Mouse (Mus musculus) kidney, adult 2 months (tissue): ENCODE data around the gene Gm14124. TPM values are rescaled to one million over a fixed set of nuclear protein-coding genes. Genes with fewer than 3 reads are reported as not detected.
"Not testable (repeated sequence)": the region's sequence is repeated elsewhere in the genome, so short reads cannot be mapped to it uniquely, and the experiment has no call there.

Source experiments
- DNase-seq: peaks from one replicate; pipeline ENCODE4 v3.0.0; 2021
- H3K27ac ChIP-seq: fragments of 200-500 bp; 2 replicates; pipeline ENCODE4 v1.5.1; 2012; ENCODE audit warnings: low read depth, low read length, control low read depth, inconsistent platforms; ENCODE audit not compliant: insufficient read depth
- H3K27me3 ChIP-seq: fragments of 200-500 bp; replicated peaks from 2 replicates; pipeline ENCODE4 v1.6.1; 2012; ENCODE audit warnings: mild to moderate bottlenecking, moderate library complexity, low read length, inconsistent platforms; ENCODE audit not compliant: control insufficient read depth, insufficient read depth
- H3K36me3 ChIP-seq: fragments of 200-500 bp; 2 replicates; pipeline ENCODE4 v1.6.1; 2012; ENCODE audit warnings: mild to moderate bottlenecking, moderate library complexity, low read length, inconsistent platforms; ENCODE audit not compliant: control insufficient read depth, insufficient read depth
- H3K4me1 ChIP-seq: fragments of 200-500 bp; 2 replicates; pipeline ENCODE4 v1.6.1; 2011; ENCODE audit warnings: low read length; ENCODE audit not compliant: control insufficient read depth, insufficient read depth
- H3K4me3 ChIP-seq: fragments of 200-500 bp; 2 replicates; pipeline ENCODE4 v1.5.1; 2011; ENCODE audit warnings: mild to moderate bottlenecking, low read depth, low read length, control low read depth; ENCODE audit not compliant: insufficient read depth
- CTCF ChIP-seq: fragments of 200-500 bp; conservative IDR thresholded peaks from 2 replicates; pipeline ENCODE4 v1.5.1; 2011; ENCODE audit warnings: low read depth, mild to moderate bottlenecking, control low read depth, low read length, moderate library complexity, mixed read lengths; ENCODE audit not compliant: insufficient read depth, insufficient read length
- POLR2A ChIP-seq: fragments of 200-500 bp; IDR thresholded peaks from one replicate; pipeline ENCODE4 v1.6.1; 2011; ENCODE audit warnings: low read depth, low read length, control low read depth
- WGBS: fragments of 180-500 bp; shearing (Covaris S2); methylation state at CpG from one replicate; pipeline ENCODE4 v1.1.7; 2018; 5-methylcytosine and 5-hydroxymethylcytosine counted together
- polyA plus RNA-seq: library from polyadenylated mRNA; depleted of rRNA; stranded (reverse); fragments of >200 nt; gene quantifications from 2 replicates; pipeline ENCODE4 v1.2.3, GENCODE M21; 2012; rRNA removed

The Gm14124 gene
- polyA plus RNA-seq: not detected in 2 replicates

GRCm38 (mm10) chr2:150257291-150257690 is at the start of gene Gm14124:
Gene Gm14124 (plus strand): TSS chr2:150257517.
- not testable (repeated sequence) for DNase-seq, H3K4me3 ChIP-seq, H3K4me1 ChIP-seq, H3K36me3 ChIP-seq, H3K27ac ChIP-seq, H3K27me3 ChIP-seq
- WGBS: 83% methylated on average over 4 of the region's 4 CpGs

GRCm38 (mm10) chr2:150217600-150218362 is 39.5 kb upstream of the Gm14124 start, which contains the start of gene Zfp937:
Gene Zfp937 (plus strand): TSS chr2:150218073.
- H3K4me1 ChIP-seq, H3K36me3 ChIP-seq, H3K27me3 ChIP-seq, H3K27ac ChIP-seq: not testable (repeated sequence)
- peak; percentile 95 for DNase-seq
- peak within 1 kb of the TSS; percentile 64 for H3K4me3 ChIP-seq
- WGBS: 1% methylated on average over 15 of the region's 15 CpGs

- peak overlapping the region; percentile 64 for H3K4me3 ChIP-seq
- not testable (repeated sequence) for H3K27ac ChIP-seq, DNase-seq, H3K4me1 ChIP-seq, H3K36me3 ChIP-seq, H3K27me3 ChIP-seq
- WGBS: 15% methylated on average over 4 of the region's 4 CpGs
Observed at GRCm38 (mm10) chr2:150218363-150218725, 39.0 kb upstream of the Gm14124 start.

GRCm38 (mm10) chr2:150223263-150223662 is 34.1 kb upstream of the Gm14124 start:
- not testable (repeated sequence) for DNase-seq, H3K4me3 ChIP-seq, H3K27me3 ChIP-seq, H3K27ac ChIP-seq, H3K36me3 ChIP-seq, H3K4me1 ChIP-seq

- H3K4me1 ChIP-seq: no peaks in the 10 kb centered on the region
- no peak for TF ChIP-seq CTCF
- no peak for TF ChIP-seq POLR2A
- WGBS: 73% methylated on average over 2 of the region's 2 CpGs
- peaks cover 6% of the 10 kb centered on the region for H3K36me3 ChIP-seq
- H3K4me3 ChIP-seq: no peak overlapping the region
- H3K27ac ChIP-seq: no peak overlapping the region
- no peaks in the 10 kb centered on the region for H3K27me3 ChIP-seq
- peak; percentile 84 for DNase-seq
Observed at GRCm38 (mm10) chr2:150243211-150243610, 14.1 kb upstream of the Gm14124 start.

- 60% methylated on average over 2 of the region's 2 CpGs for WGBS
- H3K4me1 ChIP-seq, DNase-seq, H3K4me3 ChIP-seq, H3K36me3 ChIP-seq, H3K27ac ChIP-seq, H3K27me3 ChIP-seq: not testable (repeated sequence)
Observed at GRCm38 (mm10) chr2:150255491-150255890, 1.8 kb upstream of the Gm14124 start, which contains the start of gene Gm21994. Gene Gm21994 (minus strand): TSS chr2:150255591.

- H3K4me3 ChIP-seq, H3K4me1 ChIP-seq, H3K36me3 ChIP-seq, H3K27me3 ChIP-seq, H3K27ac ChIP-seq, DNase-seq: not testable (repeated sequence)
- WGBS: 71% methylated on average over 2 of the region's 2 CpGs
Observed at GRCm38 (mm10) chr2:150256861-150257260, 456 bp upstream of the Gm14124 start.

- no peak for TF ChIP-seq POLR2A
- TF ChIP-seq CTCF: no peak
- Histone ChIP-seq H3K36me3 (no peaks in the 10 kb centered on the region), H3K27ac (no peak overlapping the region), H3K4me3 (no peak overlapping the region), H3K4me1 (no peaks in the 10 kb centered on the region), H3K27me3 (no peaks in the 10 kb centered on the region)
- WGBS: 85% methylated on average over 6 of the region's 6 CpGs
- no peak for DNase-seq
Observed at GRCm38 (mm10) chr2:150293669-150294068, 36.4 kb downstream of the Gm14124 start.
